Mouse (Mus musculus) left cerebral cortex, adult 18-20 months (tissue): ENCODE measurements around the gene G3bp1. TPM values are rescaled to one million over a fixed set of nuclear protein-coding genes. Genes with fewer than 3 reads are reported as not detected.

Source experiments
- DNase-seq, 2 experiments: peaks; one replicate each; pipeline ENCODE4 v3.0.0; 2021 to 2022; ENCODE audit warnings: low spot score in 2 of 2, mixed read lengths in 1 of 2
- total RNA-seq, 2 experiments: library from RNA; stranded (reverse); gene quantifications; 2 replicates each; pipeline ENCODE4 v1.2.3; 2021

Gene G3bp1
- total RNA-seq, 2 experiments from 2014 or later: 34.4 to 35.7 TPM

- DNase-seq: no peak
Measured at GRCm38 (mm10) chr11:55462149-55462548, 7.3 kb upstream of the G3bp1 start.

GRCm38 (mm10) chr11:55464707-55465106, 4.8 kb upstream of the G3bp1 start:
- DNase-seq: no peak

- DNase-seq: no peak
Measured at GRCm38 (mm10) chr11:55465177-55465576, 4.3 kb upstream of the G3bp1 start.

- no peak for DNase-seq
Measured at GRCm38 (mm10) chr11:55468012-55468411, 1.5 kb upstream of the G3bp1 start.

GRCm38 (mm10) chr11:55468611-55469047, 856 bp upstream of the G3bp1 start:
- DNase-seq: no peak

- DNase-seq: no peak
Measured at GRCm38 (mm10) chr11:55469923-55470691, 622 bp downstream of the G3bp1 start.

GRCm38 (mm10) chr11:55470761-55471160, 1.3 kb downstream of the G3bp1 start:
- DNase-seq: no peak

- no peak for DNase-seq
Measured at GRCm38 (mm10) chr11:55471467-55471866, 2.0 kb downstream of the G3bp1 start.

- DNase-seq: no peak
Measured at GRCm38 (mm10) chr11:55473219-55473618, 3.7 kb downstream of the G3bp1 start.

GRCm38 (mm10) chr11:55485443-55485842, 16.0 kb downstream of the G3bp1 start:
- DNase-seq: no peak

- DNase-seq: no peak
Measured at GRCm38 (mm10) chr11:55496158-55496557, 26.7 kb downstream of the G3bp1 start.

GRCm38 (mm10) chr11:55497885-55498284, 28.4 kb downstream of the G3bp1 start:
- DNase-seq: peak; percentile 39 to 40

- DNase-seq: no peak
Measured at GRCm38 (mm10) chr11:55501955-55502531, 32.6 kb downstream of the G3bp1 start.

GRCm38 (mm10) chr11:55502886-55503285, 33.4 kb downstream of the G3bp1 start:
- DNase-seq: no peak

GRCm38 (mm10) chr11:55505485-55505884, 36.0 kb downstream of the G3bp1 start:
- DNase-seq: no peak

GRCm38 (mm10) chr11:55511374-55511773, 41.9 kb downstream of the G3bp1 start:
- no peak for DNase-seq

GRCm38 (mm10) chr11:55517666-55518065, 48.2 kb downstream of the G3bp1 start:
- DNase-seq: no peak

- DNase-seq: peak; percentile 80
Measured at GRCm38 (mm10) chr11:55518806-55519674, 49.6 kb downstream of the G3bp1 start.

- DNase-seq: no peak
Measured at GRCm38 (mm10) chr11:55530741-55531140, 61.3 kb downstream of the G3bp1 start.

- DNase-seq: peak; percentile 73 to 80
Measured at GRCm38 (mm10) chr11:55533378-55533777, 63.9 kb downstream of the G3bp1 start.

GRCm38 (mm10) chr11:55534766-55535165, 65.3 kb downstream of the G3bp1 start:
- DNase-seq: no peak

GRCm38 (mm10) chr11:55542128-55542527, 72.6 kb downstream of the G3bp1 start:
- no peak for DNase-seq
